Mouse (Mus musculus) liver, adult 2 months (tissue): Measurements from ENCODE around the gene Prx.

ENCODE experiments used
- CTCF ChIP-seq: fragments of 200-500 bp; IDR thresholded peaks from 2 replicates; pipeline ENCODE4 v1.5.1; 2011; ENCODE audit warnings: low read depth, low read length, control low read depth
- POLR2A ChIP-seq: fragments of 200-500 bp; IDR thresholded peaks from 2 replicates; pipeline ENCODE4 v1.6.1; 2011; ENCODE audit warnings: low read length, control low read depth; ENCODE audit not compliant: insufficient read depth; ENCODE audit errors: extremely low read depth

DNA sequence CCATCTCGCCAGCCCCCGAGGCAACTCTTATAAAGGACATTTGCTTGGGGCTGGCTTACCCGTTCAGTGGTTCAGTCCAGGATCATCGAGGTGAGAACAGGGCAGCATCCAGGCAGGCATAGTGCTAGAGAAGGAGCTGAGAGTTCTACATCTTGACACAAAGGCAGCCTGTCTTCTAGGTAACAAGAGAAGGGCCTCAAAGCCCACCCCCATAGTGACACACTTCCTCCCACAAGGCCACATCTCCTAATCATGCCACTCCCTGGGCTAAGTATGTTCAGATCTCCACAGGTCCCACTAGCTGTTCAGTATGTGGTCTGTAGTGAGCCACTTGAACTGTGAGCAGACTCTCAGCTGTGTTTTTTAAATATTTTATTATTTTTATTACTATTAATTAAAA is 15.3 kb upstream of the Prx start:
- TF ChIP-seq CTCF (no peak), POLR2A (no peak)
